Comparison of ENCODE assay signal across 19 mouse cellular contexts in the genomic region with DNA sequence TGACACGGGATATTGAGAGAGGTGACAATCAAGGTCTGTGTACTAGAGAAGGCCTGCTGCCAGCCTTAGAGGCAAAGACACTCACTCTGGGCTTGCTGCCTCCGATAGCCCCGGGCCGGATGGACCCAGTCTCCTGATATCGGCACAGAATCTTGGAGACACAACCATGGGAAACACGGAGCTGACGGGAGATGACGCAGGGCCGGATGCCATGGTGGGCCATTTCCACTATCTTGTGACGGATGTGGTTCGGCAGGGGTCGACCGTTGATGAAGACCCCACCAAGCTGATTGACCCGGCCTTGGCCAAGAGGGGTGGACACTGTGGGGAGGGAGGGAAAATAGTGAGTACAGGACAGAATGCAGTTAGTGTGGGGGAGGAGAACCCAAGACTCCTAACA. TPM values are rescaled to one million over a fixed set of nuclear protein-coding genes. Genes with fewer than 3 reads are reported as not detected.
DNase-seq lines count a peak whose midpoint lies in the region; ATAC-seq lines count a peak whose summit lies in the region.
"Had no signal": no experiment of that assay in that cellular context is flagged by ENCODE, and none has a peak within 500 bp of the region (broad histone marks: within the 10 kb centered on the region; RNA-seq: fewer than 3 reads in every experiment).

No protein-coding gene starts in this region.

- H3K27me3 ChIP-seq in hindbrain, embryonic 14.5 days (ENCODE audit: control insufficient read depth, insufficient read depth, low read length): peaks cover 86% of the 10 kb centered on the region
- H3K27me3 ChIP-seq in midbrain, embryonic 15.5 days (replicated peaks): peaks cover 52% of the 10 kb centered on the region

- no peak overlapping the region for H3K9ac ChIP-seq in hindbrain, embryonic 14.5 days
- peak overlapping the region; percentile 21; the same call in 1 of the 2 replicates for H3K9ac ChIP-seq in midbrain, embryonic 15.5 days
- H3K9ac ChIP-seq: hindbrain, embryonic 15.5 days had no signal

- H3K36me3 ChIP-seq in hindbrain, embryonic 14.5 days (replicated peaks; ENCODE audit: control insufficient read depth, insufficient read depth): no peaks in the 10 kb centered on the region
- H3K36me3 ChIP-seq in midbrain, embryonic 15.5 days (replicated peaks): no peaks in the 10 kb centered on the region
- H3K36me3 ChIP-seq: hindbrain, embryonic 15.5 days had no signal

- H3K9me3 ChIP-seq in hindbrain, embryonic 14.5 days (ENCODE audit: control insufficient read depth, low read length): no peaks in the 10 kb centered on the region
- no peaks in the 10 kb centered on the region for H3K9me3 ChIP-seq in midbrain, embryonic 15.5 days
- H3K9me3 ChIP-seq: hindbrain, embryonic 15.5 days had no signal

- peak overlapping the region; percentile 40 for H3K4me2 ChIP-seq in hindbrain, embryonic 14.5 days (replicated peaks)
- peak overlapping the region; percentile 48 for H3K4me2 ChIP-seq in midbrain, embryonic 15.5 days

- intact Hi-C loops in heart, postnatal 25 days (cut with DNase I): no loop called here

- peaks cover 8% of the 10 kb centered on the region; the same call in 1 of the 2 replicates for H3K4me1 ChIP-seq in hindbrain, embryonic 14.5 days (replicated peaks; ENCODE audit: control insufficient read depth, insufficient read depth, low read length)
- H3K4me1 ChIP-seq in midbrain, embryonic 15.5 days: peaks cover 39% of the 10 kb centered on the region

- 12% methylated on average over 14 of the region's 14 CpGs for WGBS in hindbrain, embryonic 14.5 days
- WGBS in midbrain, embryonic 15.5 days: 8% methylated on average over 14 of the region's 14 CpGs

- no peak for ATAC-seq in hindbrain, embryonic 14.5 days (ENCODE audit: low FRiP score)
- ATAC-seq in midbrain, embryonic 15.5 days (replicated peaks): no peak
- ATAC-seq: CD4-positive, CD25-positive, alpha-beta regulatory T cell, adult 4 months had no signal

- no peak overlapping the region for H3K27ac ChIP-seq in hindbrain, embryonic 14.5 days
- H3K27ac ChIP-seq in midbrain, embryonic 15.5 days: peak overlapping the region; percentile 23
- H3K27ac ChIP-seq: hindbrain, embryonic 15.5 days; macrophage had no signal

- 0 out of 2 replicates have a peak overlapping the region, but pooled peaks have one; percentile 25 for H3K4me3 ChIP-seq in hindbrain, embryonic 14.5 days (replicated peaks; ENCODE audit: low read length)
- H3K4me3 ChIP-seq in midbrain, embryonic 15.5 days: peak overlapping the region; percentile 38
- H3K4me3 ChIP-seq: hindbrain, embryonic 15.5 days had no signal

- DNase-seq in ES-CJ7 (ENCODE audit: low read depth, low spot score): peak; percentile 34
- DNase-seq in R1 (ENCODE audit: low read depth, low spot score): peak; percentile 23
- DNase-seq in hindbrain, embryonic 14.5 days (ENCODE audit: low spot score): no peak
- no peak for DNase-seq in heart, postnatal 25 days (ENCODE audit: low spot score)
- DNase-seq in spleen, postnatal 36 days (ENCODE audit: low spot score in 2 of 2): no peak
- no peak for DNase-seq in layer of hippocampus, postnatal 25 days (ENCODE audit: extremely low spot score in 1 of 2, low spot score in 1 of 2)
- DNase-seq: adrenal gland, postnatal 14 days; cerebellum, adult 2 months; kidney, adult 2 months; kidney, postnatal 36 days; liver; lung, adult 18-20 months had no signal

RNA-seq across cellular contexts. Expression of gene Pax7, which starts 3.3 kb away (rescaled TPM):
- polyA plus RNA-seq in hindbrain, embryonic 14.5 days (2014; fragmentation: Nextera tagmentation; extraction: Ambion mirVana): 0.24 and 0.61 TPM in 2 replicates
- polyA plus RNA-seq in midbrain, embryonic 15.5 days (2015; fragmentation: Nextera tagmentation; extraction: Ambion mirVana): 3.5 and 3.8 TPM in 2 replicates
- total RNA-seq in heart, postnatal 25 days (2021): not detected
- not detected for total RNA-seq in layer of hippocampus, postnatal 25 days (2021)
- total RNA-seq: adrenal gland, postnatal 14 days; granulocyte monocyte progenitor cell, adult 5-6 weeks had no signal
- polyA plus RNA-seq: CD4-positive, CD25-positive, alpha-beta regulatory T cell, adult 4 months; cortical plate, adult 2 months; heart, embryonic 14.5 days; macrophage had no signal

Comparison
In these comparisons a context has a peak if more than half of its experiments do, and no peak if none do; other contexts are left out.
1. DNase-seq: peak in ES-CJ7 (single experiment) and R1 (single experiment); none in hindbrain, embryonic 14.5 days (single experiment), heart, postnatal 25 days (single experiment), spleen, postnatal 36 days (0 of 2) and layer of hippocampus, postnatal 25 days (0 of 2).